Mouse (Mus musculus) heart, postnatal 0 days (tissue): Measurements from ENCODE around the gene Heg1. TPM values are rescaled to one million over a fixed set of nuclear protein-coding genes. Genes with fewer than 3 reads are reported as not detected.

Experiments used
- ATAC-seq: fragments of 200-750 bp; cut with Nextera tagmentation; 2 replicates; pipeline ENCODE4 v1.8.0; 2017; ENCODE audit warnings: low read depth, moderate number of reproducible peaks, moderate library complexity; ENCODE audit not compliant: insufficient read depth
- DNase-seq: peaks from one replicate; pipeline ENCODE4 v3.0.0-alpha.2; 2016; ENCODE audit warnings: low spot score
- H3K27ac ChIP-seq: fragments of 300-500 bp; sonication (generic); 2 replicates; pipeline ENCODE4 v1.5.1; 2014; ENCODE audit warnings: low read depth, mild to moderate bottlenecking
- H3K27me3 ChIP-seq: fragments of 300-500 bp; sonication (generic); 2 replicates; pipeline ENCODE4 v1.6.1; 2014; ENCODE audit warnings: low read length, mixed read lengths; ENCODE audit not compliant: control insufficient read depth, insufficient read depth
- H3K36me3 ChIP-seq: fragments of 300-500 bp; sonication (generic); replicated peaks from 2 replicates; pipeline ENCODE4 v1.6.1; 2014; ENCODE audit warnings: low read length, mixed read lengths; ENCODE audit not compliant: control insufficient read depth, insufficient read depth
- H3K4me1 ChIP-seq: fragments of 300-500 bp; sonication (generic); 2 replicates; pipeline ENCODE4 v1.6.1; 2014; ENCODE audit warnings: antibody characterized with exemption; ENCODE audit not compliant: control insufficient read depth, insufficient read depth
- H3K4me2 ChIP-seq: fragments of 300-500 bp; sonication (generic); 2 replicates; pipeline ENCODE4 v1.6.1; 2014; ENCODE audit warnings: low read depth, mild to moderate bottlenecking, low read length, moderate library complexity
- H3K4me3 ChIP-seq: fragments of 300-500 bp; sonication (generic); 2 replicates; pipeline ENCODE4 v1.5.1; 2014; ENCODE audit warnings: low read depth, low read length
- H3K9ac ChIP-seq: fragments of 300-500 bp; sonication (generic); replicated peaks from 2 replicates; pipeline ENCODE4 v1.6.1; 2014; ENCODE audit warnings: low read depth, low read length, mixed read lengths
- H3K9me3 ChIP-seq: fragments of 300-500 bp; sonication (generic); replicated peaks from 2 replicates; pipeline ENCODE4 v1.6.1; 2016; ENCODE audit warnings: low read length; ENCODE audit not compliant: control insufficient read depth
- CTCF ChIP-seq: IDR thresholded peaks from 2 replicates; pipeline ENCODE4 v1.5.1; 2016; ENCODE audit warnings: antibody characterized with exemption, control low read depth, low read depth
- EP300 ChIP-seq: IDR thresholded peaks from 2 replicates; pipeline ENCODE4 v1.6.1; 2016; ENCODE audit warnings: antibody characterized with exemption, low read depth
- WGBS: fragments of 180-500 bp; shearing (Covaris S2); extraction: QIAGEN DNeasy Blood & Tissue Kit; methylation state at CpG from one replicate; pipeline ENCODE4 v1.1.7; 2014; 5-methylcytosine and 5-hydroxymethylcytosine counted together
- polyA plus RNA-seq: library from polyadenylated mRNA; unstranded; fragments of >200 nt; fragmentation: Nextera tagmentation; extraction: Ambion mirVana; gene quantifications from 2 replicates; pipeline ENCODE4 v1.2.1, GENCODE M21; 2015
- total RNA-seq: library from RNA; depleted of rRNA; stranded (reverse); fragments of >200 nt; gene quantifications from 2 replicates; pipeline ENCODE4 v1.2.3, GENCODE M21; 2014; ENCODE audit warnings: low replicate concordance

Heg1 gene
- total and polyA plus RNA-seq, 2 experiments from 2014 or later: 28.7 to 93.7 TPM

DNA sequence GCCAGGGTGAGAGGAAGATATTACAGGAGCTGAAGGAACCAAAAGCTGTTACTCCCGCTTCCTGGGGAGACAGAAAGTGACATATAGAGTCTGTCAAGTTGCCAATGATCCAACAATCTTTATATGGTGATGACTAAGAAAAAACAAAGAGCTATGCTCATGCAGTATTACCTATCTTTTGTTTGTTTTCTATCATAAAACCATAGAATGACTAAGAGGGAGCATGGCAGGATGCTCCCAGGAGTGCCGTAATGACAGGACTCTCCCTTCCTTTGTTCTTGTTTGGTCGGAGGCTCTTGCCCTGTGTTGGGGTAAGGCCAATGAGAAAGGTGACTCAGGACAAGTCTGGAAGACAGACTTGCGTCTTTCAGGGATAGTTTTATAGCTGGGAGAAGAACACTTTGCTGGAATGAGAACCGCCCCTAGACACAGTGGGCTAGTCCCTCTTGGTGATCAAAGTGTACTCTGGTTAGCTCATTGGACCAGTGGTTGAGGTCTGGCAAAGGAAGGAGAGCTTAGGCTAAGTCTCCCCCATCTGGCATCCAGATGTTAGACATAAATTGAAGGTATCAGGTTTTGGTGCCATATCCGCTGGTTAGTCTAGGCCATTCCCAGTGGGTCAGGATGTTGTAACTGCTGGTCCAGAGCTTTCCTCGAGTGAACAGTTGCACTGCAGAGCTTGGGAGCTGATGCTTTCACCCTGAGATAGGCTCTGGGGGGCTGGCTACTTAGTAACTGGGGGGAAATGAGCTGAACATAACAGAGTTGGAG is 55.0 kb downstream of the Heg1 start:
- no peak overlapping the region for H3K4me2 ChIP-seq
- ATAC-seq (no peak), DNase-seq (no peak)
- H3K27me3 ChIP-seq: no peaks in the 10 kb centered on the region
- TF ChIP-seq CTCF (no peak), EP300 (no peak)
- H3K9ac ChIP-seq: no peak overlapping the region
- 78% methylated on average over 7 of the region's 7 CpGs for WGBS
- H3K27ac ChIP-seq: no peak overlapping the region
- no peaks in the 10 kb centered on the region; the same call in 1 of the 2 replicates for H3K4me1 ChIP-seq
- peaks cover 84% of the 10 kb centered on the region for H3K36me3 ChIP-seq
- H3K4me3 ChIP-seq: no peak overlapping the region
- no peaks in the 10 kb centered on the region for H3K9me3 ChIP-seq

DNA sequence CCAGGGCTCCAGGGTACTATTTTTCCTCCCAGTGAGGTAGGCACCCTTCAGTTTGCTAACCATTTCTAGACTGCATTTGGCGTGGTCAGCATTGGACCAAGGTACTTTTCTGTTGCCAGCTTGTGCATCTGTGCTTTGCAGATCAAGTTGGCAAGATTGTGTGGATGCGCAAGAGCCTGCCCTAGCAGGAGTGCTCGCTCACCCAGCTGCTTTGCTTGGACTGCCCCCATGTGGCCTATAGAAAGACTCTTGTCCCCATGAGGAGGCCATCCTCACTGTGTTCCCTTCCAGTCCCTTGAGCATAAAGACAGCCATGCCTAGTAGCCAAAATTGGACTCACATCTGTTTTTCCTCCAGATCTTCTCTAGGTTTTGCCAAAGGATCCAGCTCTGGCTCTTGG is 55.6 kb downstream of the Heg1 start:
- ATAC-seq: peak; percentile 58; the same call in 1 of the 2 replicates
- no peaks in the 10 kb centered on the region for H3K9me3 ChIP-seq
- no peak overlapping the region for H3K9ac ChIP-seq
- H3K4me1 ChIP-seq: no peaks in the 10 kb centered on the region; the same call in 1 of the 2 replicates
- 44% methylated on average over 3 of the region's 3 CpGs for WGBS
- H3K27ac ChIP-seq: no peak overlapping the region
- peak; percentile 71 for TF ChIP-seq CTCF
- TF ChIP-seq EP300: no peak
- no peaks in the 10 kb centered on the region for H3K27me3 ChIP-seq
- no peak overlapping the region for H3K4me2 ChIP-seq
- no peak overlapping the region for H3K4me3 ChIP-seq
- peaks cover 85% of the 10 kb centered on the region for H3K36me3 ChIP-seq
- peak; percentile 57 for DNase-seq

DNA sequence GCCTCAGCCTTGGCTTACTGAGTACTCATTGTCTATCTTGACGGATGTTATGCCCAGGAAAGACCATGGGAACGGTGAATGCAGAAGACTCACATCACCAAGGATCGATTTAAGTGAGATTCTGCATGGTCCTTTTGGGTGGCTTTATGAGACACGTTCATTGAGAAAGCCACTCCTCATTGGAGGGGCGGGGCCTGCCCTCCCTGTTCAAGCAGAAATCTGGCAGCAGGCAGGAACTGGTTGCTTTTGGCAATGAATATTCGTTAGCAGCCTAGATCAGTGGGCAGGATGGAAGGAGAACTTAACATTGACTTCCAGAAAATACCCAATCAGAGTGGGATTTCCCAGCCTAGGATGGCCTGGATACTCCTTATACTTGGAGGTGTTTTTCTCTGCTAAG is 56.2 kb downstream of the Heg1 start:
- no peak for TF ChIP-seq CTCF
- no peak for TF ChIP-seq EP300

DNA sequence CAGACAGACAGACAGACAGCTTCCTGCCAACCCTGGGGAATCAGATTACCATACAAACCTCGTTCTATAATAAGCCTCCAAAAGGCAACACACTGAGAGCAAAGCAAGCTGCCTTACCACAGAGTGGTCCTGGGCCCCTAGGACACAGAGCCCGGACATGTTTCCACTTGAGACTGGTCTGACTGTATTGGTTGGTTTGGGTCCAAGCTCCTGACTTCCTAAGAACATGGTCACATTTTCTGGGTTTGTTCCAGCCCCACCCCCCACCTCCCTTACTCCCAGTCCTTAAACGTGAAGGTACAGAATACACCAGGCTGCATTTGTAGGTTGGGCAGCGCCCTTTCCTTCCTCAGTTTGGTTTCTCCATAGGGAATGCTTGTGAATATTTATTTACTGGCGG is 57.6 kb downstream of the Heg1 start:
- Histone ChIP-seq H3K27ac (no peak overlapping the region), H3K27me3 (no peaks in the 10 kb centered on the region), H3K4me2 (no peak overlapping the region), H3K4me3 (no peak overlapping the region), H3K9me3 (no peaks in the 10 kb centered on the region), H3K36me3 (peaks cover 74% of the 10 kb centered on the region), H3K9ac (no peak overlapping the region), H3K4me1 (no peaks in the 10 kb centered on the region; the same call in 1 of the 2 replicates)
- no peak for DNase-seq
- ATAC-seq: peak; percentile 36
- TF ChIP-seq CTCF (no peak), EP300 (no peak)
- WGBS: 36% methylated on average over 5 of the region's 5 CpGs

More for the DNA sequence above, 56.2 kb downstream of the Heg1 start:
- Histone ChIP-seq H3K27me3 (no peaks in the 10 kb centered on the region), H3K27ac (no peak overlapping the region), H3K4me3 (no peak overlapping the region), H3K4me1 (no peaks in the 10 kb centered on the region; the same call in 1 of the 2 replicates), H3K9ac (no peak overlapping the region), H3K36me3 (peaks cover 81% of the 10 kb centered on the region), H3K9me3 (no peaks in the 10 kb centered on the region), H3K4me2 (no peak overlapping the region)
- ATAC-seq: no peak
- WGBS: 62% methylated on average over 6 of the region's 6 CpGs
- DNase-seq: no peak

DNA sequence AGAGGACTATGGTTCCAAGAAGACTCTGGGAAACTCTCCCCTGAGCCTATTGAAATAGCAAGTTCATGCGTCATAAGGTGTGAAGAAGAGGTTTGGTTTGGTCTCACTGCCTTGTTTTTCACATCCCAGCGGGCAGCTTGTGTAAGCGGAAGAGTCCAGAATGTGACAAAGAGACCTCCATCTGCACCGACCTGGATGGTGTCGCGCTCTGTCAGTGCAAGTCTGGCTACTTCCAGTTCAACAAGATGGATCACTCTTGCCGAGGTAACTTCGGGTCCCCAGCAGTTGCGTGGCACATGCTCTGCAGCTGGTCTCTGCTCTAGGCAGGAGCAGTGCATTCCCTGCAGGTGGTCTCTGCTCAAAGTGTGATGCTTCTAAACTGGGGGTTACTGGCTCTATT is 58.1 kb downstream of the Heg1 start:
- Histone ChIP-seq H3K4me3 (no peak overlapping the region), H3K9ac (no peak overlapping the region), H3K9me3 (no peaks in the 10 kb centered on the region), H3K4me1 (no peaks in the 10 kb centered on the region; the same call in 1 of the 2 replicates), H3K27ac (no peak overlapping the region), H3K4me2 (no peak overlapping the region), H3K36me3 (peaks cover 70% of the 10 kb centered on the region), H3K27me3 (no peaks in the 10 kb centered on the region)
- DNase-seq: no peak
- 78% methylated on average over 9 of the region's 9 CpGs for WGBS
- ATAC-seq: no peak
- TF ChIP-seq CTCF: no peak
- TF ChIP-seq EP300: no peak
